Mouse (Mus musculus) embryonic facial prominence, embryonic 14.5 days (tissue): Measurements from ENCODE around the gene Hgd. TPM values are rescaled to one million over a fixed set of nuclear protein-coding genes. Genes with fewer than 3 reads are reported as not detected.
A peak's percentile ranks its signal among the peaks of the same experiment; 100 is the strongest.

Experiments used
- ATAC-seq: fragments of 200-750 bp; cut with Nextera tagmentation; 2 replicates; pipeline ENCODE4 v1.8.0; 2017; ENCODE audit warnings: low read depth, moderate number of reproducible peaks, moderate TSS enrichment
- DNase-seq: peaks from one replicate; pipeline ENCODE4 v3.0.0-alpha.2; 2015; ENCODE audit warnings: low spot score
- H3K27ac ChIP-seq: fragments of 300-500 bp; sonication (generic); replicated peaks from 2 replicates; pipeline ENCODE4 v1.5.1; 2014; ENCODE audit warnings: low read depth, mild to moderate bottlenecking, low read length, moderate library complexity
- H3K27me3 ChIP-seq: fragments of 300-500 bp; sonication (generic); replicated peaks from 2 replicates; pipeline ENCODE4 v1.6.1; 2014; ENCODE audit warnings: low read length; ENCODE audit not compliant: control insufficient read depth, insufficient read depth
- H3K36me3 ChIP-seq: fragments of 300-500 bp; sonication (generic); 2 replicates; pipeline ENCODE4 v1.6.1; 2014; ENCODE audit warnings: low read length, mixed read lengths; ENCODE audit not compliant: control insufficient read depth, insufficient read depth
- H3K4me1 ChIP-seq: fragments of 300-500 bp; sonication (generic); 2 replicates; pipeline ENCODE4 v1.6.1; 2014; ENCODE audit warnings: antibody characterized with exemption, low read length; ENCODE audit not compliant: control insufficient read depth, insufficient read depth
- H3K4me2 ChIP-seq: fragments of 300-500 bp; sonication (generic); 2 replicates; pipeline ENCODE4 v1.6.1; 2014; ENCODE audit warnings: low read depth, mild to moderate bottlenecking, low read length, moderate library complexity, mixed read lengths
- H3K4me3 ChIP-seq: fragments of 300-500 bp; sonication (generic); 2 replicates; pipeline ENCODE4 v1.5.1; 2014; ENCODE audit warnings: low read depth, mild to moderate bottlenecking, low read length
- H3K9ac ChIP-seq: fragments of 300-500 bp; sonication (generic); 2 replicates; pipeline ENCODE4 v1.6.1; 2014; ENCODE audit warnings: low read depth, mild to moderate bottlenecking, low read length, moderate library complexity, mixed read lengths
- H3K9me3 ChIP-seq: fragments of 300-500 bp; sonication (generic); 2 replicates; pipeline ENCODE4 v1.6.1; 2016; ENCODE audit warnings: low read length; ENCODE audit not compliant: control insufficient read depth
- WGBS: fragments of 180-500 bp; shearing (Covaris S2); extraction: QIAGEN DNeasy Blood & Tissue Kit; methylation state at CpG from one replicate; pipeline ENCODE4 v1.1.7; 2014; 5-methylcytosine and 5-hydroxymethylcytosine counted together
- polyA plus RNA-seq: library from polyadenylated mRNA; unstranded; fragments of >200 nt; fragmentation: Nextera tagmentation; extraction: Ambion mirVana; gene quantifications from 2 replicates; pipeline ENCODE4 v1.2.1, GENCODE M21; 2014

Gene Hgd
- polyA plus RNA-seq, 1 experiment from 2014 or later: not detected

- H3K36me3 ChIP-seq: peaks cover 9% of the 10 kb centered on the region; the same call in 1 of the 2 replicates
Measured at GRCm38 (mm10) chr16:37571554-37571953, 8.4 kb upstream of the Hgd start.

GRCm38 (mm10) chr16:37572117-37572754 lies 7.7 kb upstream of the Hgd start:
- 62% methylated on average over 12 of the region's 12 CpGs for WGBS
- Histone ChIP-seq H3K27me3 (no peaks in the 10 kb centered on the region), H3K4me3 (no peak overlapping the region), H3K9ac (no peak overlapping the region), H3K4me1 (no peaks in the 10 kb centered on the region), H3K4me2 (no peak overlapping the region), H3K27ac (no peak overlapping the region), H3K36me3 (peaks cover 9% of the 10 kb centered on the region; the same call in 1 of the 2 replicates), H3K9me3 (no peaks in the 10 kb centered on the region)
- ATAC-seq (peak; percentile 60; the same call in 1 of the 2 replicates), DNase-seq (peak; percentile 30)

More at GRCm38 (mm10) chr16:37571554-37571953, 8.4 kb upstream of the Hgd start:
- Histone ChIP-seq H3K27me3 (no peaks in the 10 kb centered on the region), H3K27ac (peak overlapping the region; percentile 1), H3K4me1 (no peaks in the 10 kb centered on the region), H3K4me3 (no peak overlapping the region), H3K9ac (no peak overlapping the region), H3K4me2 (no peak overlapping the region), H3K9me3 (no peaks in the 10 kb centered on the region)
- WGBS: 61% methylated on average over 3 of the region's 3 CpGs
- ATAC-seq: 0 out of 2 replicates have a peak, but pooled peaks have one; percentile 31
- peak; percentile 38 for DNase-seq

- H3K27me3 ChIP-seq: no peaks in the 10 kb centered on the region
- H3K4me3 ChIP-seq: no peak overlapping the region
- no peaks in the 10 kb centered on the region for H3K9me3 ChIP-seq
- no peaks in the 10 kb centered on the region for H3K4me1 ChIP-seq
- H3K9ac ChIP-seq: no peak overlapping the region
- H3K36me3 ChIP-seq: peaks cover 8% of the 10 kb centered on the region; the same call in 1 of the 2 replicates
- ATAC-seq (no peak), DNase-seq (no peak)
- WGBS: 96% methylated on average over 5 of the region's 5 CpGs
- H3K27ac ChIP-seq: no peak overlapping the region
- no peak overlapping the region for H3K4me2 ChIP-seq
Measured at GRCm38 (mm10) chr16:37573061-37573460, 6.9 kb upstream of the Hgd start.

- H3K4me3 ChIP-seq: no peak overlapping the region
- H3K4me2 ChIP-seq: no peak overlapping the region
- WGBS: 64% methylated on average over 3 of the region's 3 CpGs
- no peaks in the 10 kb centered on the region for H3K27me3 ChIP-seq
- H3K9ac ChIP-seq: no peak overlapping the region
- H3K36me3 ChIP-seq: 0 out of 2 replicates have a peak, but pooled peaks cover 6% of the 10 kb centered on the region
- no peak for DNase-seq
- H3K4me1 ChIP-seq: no peaks in the 10 kb centered on the region
- no peaks in the 10 kb centered on the region for H3K9me3 ChIP-seq
- no peak overlapping the region for H3K27ac ChIP-seq
- no peak for ATAC-seq
Measured at GRCm38 (mm10) chr16:37575325-37575724, 4.6 kb upstream of the Hgd start.

- H3K9ac ChIP-seq: no peak overlapping the region
- 69% methylated on average over 1 of the region's 1 CpGs for WGBS
- H3K4me2 ChIP-seq: no peak overlapping the region
- DNase-seq: no peak
- peaks cover 8% of the 10 kb centered on the region; the same call in 1 of the 2 replicates for H3K4me1 ChIP-seq
- no peaks in the 10 kb centered on the region for H3K9me3 ChIP-seq
- no peaks in the 10 kb centered on the region for H3K27me3 ChIP-seq
- no peak overlapping the region for H3K27ac ChIP-seq
- H3K36me3 ChIP-seq: no peaks in the 10 kb centered on the region
- no peak for ATAC-seq
- H3K4me3 ChIP-seq: no peak overlapping the region
Measured at GRCm38 (mm10) chr16:37579591-37579990, 362 bp upstream of the Hgd start.

GRCm38 (mm10) chr16:37580651-37581050 lies 698 bp downstream of the Hgd start:
- 83% methylated on average over 4 of the region's 4 CpGs for WGBS

GRCm38 (mm10) chr16:37581901-37582300 lies 1.9 kb downstream of the Hgd start:
- H3K27me3 ChIP-seq: no peaks in the 10 kb centered on the region
- ATAC-seq: no peak
- no peak for DNase-seq
- 69% methylated on average over 3 of the region's 3 CpGs for WGBS
- no peak overlapping the region for H3K4me2 ChIP-seq
- H3K36me3 ChIP-seq: no peaks in the 10 kb centered on the region
- H3K27ac ChIP-seq: no peak overlapping the region
- peaks cover 8% of the 10 kb centered on the region; the same call in 1 of the 2 replicates for H3K4me1 ChIP-seq
- no peaks in the 10 kb centered on the region for H3K9me3 ChIP-seq
- no peak overlapping the region for H3K4me3 ChIP-seq
- no peak overlapping the region for H3K9ac ChIP-seq

More at GRCm38 (mm10) chr16:37580651-37581050, 698 bp downstream of the Hgd start:
- no peaks in the 10 kb centered on the region for H3K36me3 ChIP-seq
- H3K9ac ChIP-seq: no peak overlapping the region
- no peak overlapping the region for H3K4me2 ChIP-seq
- no peak overlapping the region for H3K4me3 ChIP-seq
- no peaks in the 10 kb centered on the region for H3K27me3 ChIP-seq
- no peak overlapping the region for H3K27ac ChIP-seq
- ATAC-seq (no peak), DNase-seq (no peak)
- peaks cover 8% of the 10 kb centered on the region; the same call in 1 of the 2 replicates for H3K4me1 ChIP-seq
- no peaks in the 10 kb centered on the region for H3K9me3 ChIP-seq

GRCm38 (mm10) chr16:37583306-37583705 lies 3.4 kb downstream of the Hgd start:
- WGBS: 88% methylated on average over 3 of the region's 3 CpGs
- H3K27ac ChIP-seq: no peak overlapping the region

More at GRCm38 (mm10) chr16:37583306-37583705, 3.4 kb downstream of the Hgd start:
- no peak overlapping the region for H3K9ac ChIP-seq
- no peak for ATAC-seq
- DNase-seq: no peak
- no peaks in the 10 kb centered on the region for H3K36me3 ChIP-seq
- H3K4me2 ChIP-seq: 0 out of 2 replicates have a peak overlapping the region, but pooled peaks have one; percentile 58
- H3K27me3 ChIP-seq: no peaks in the 10 kb centered on the region
- no peak overlapping the region for H3K4me3 ChIP-seq
- H3K4me1 ChIP-seq: peaks cover 8% of the 10 kb centered on the region; the same call in 1 of the 2 replicates
- no peaks in the 10 kb centered on the region for H3K9me3 ChIP-seq
